Mouse (Mus musculus): ENCODE measurements around the gene Olfr1377.
"Not testable (repeated sequence)": the region's sequence is repeated elsewhere in the genome, so short reads cannot be mapped to it uniquely, and the experiment has no call there.

The Olfr1377 gene

DNA sequence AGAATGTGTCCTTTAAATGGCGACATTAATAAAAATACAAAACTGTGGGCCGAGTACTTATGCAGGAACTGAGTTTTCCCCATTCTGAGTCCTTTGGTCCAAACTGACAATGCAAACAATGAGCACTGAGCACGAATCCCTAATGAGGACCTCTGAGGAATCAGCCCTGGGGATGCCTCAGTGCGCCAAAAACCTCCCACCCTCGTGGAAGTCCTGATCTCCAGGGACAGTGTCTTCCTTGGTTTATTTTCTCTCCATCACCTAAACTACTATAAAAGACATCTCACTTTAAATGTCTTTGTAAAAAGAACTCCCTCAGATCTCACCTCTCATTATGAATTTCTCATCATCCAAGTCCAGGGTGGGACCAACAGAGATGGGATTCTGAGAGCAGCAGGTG is at the start of gene Olfr1377:
Olfr1377 (plus strand) TSS at position 301 of the 400 bp plus-strand sequence.
- POLR2A ChIA-PET, result no interaction called here
- CTCF ChIA-PET, result interaction anchor here in 1 of 4 experiments (0.8 kb wide), 1 partner anchor 223 kb away, joined by 3 read pairs; no protein-coding TSS in a partner anchor

DNA sequence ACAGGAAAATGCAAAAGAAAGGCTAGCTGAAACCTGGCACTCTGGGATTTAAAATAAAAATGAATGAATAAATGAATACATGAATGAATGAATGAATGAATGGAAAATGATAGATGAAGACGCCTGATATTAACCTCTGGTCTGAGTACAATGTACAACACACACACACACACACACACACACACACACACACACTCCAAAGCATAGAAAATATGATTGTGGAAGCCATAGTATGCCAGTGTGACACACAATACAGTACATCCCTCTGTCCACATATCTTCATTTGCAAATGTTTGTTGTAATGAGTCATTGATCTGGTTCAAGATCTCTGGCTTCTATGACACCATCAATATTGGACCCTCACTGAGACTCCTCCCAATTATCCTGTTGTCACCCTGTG is 49.7 kb upstream of the Olfr1377 start:
- ChIA-PET CTCF (interaction anchor here (0.6 to 2.8 kb wide), 6 partner anchors 8 to 175 kb away, joined by 3 to 15 read pairs (median 4); partner anchors contain the start of gene Zfp2 (in 1 of the 4)), POLR2A (interaction anchor here (0.7 to 4.1 kb wide), 12 partner anchors 7 to 758 kb away, joined by 3 to 48 read pairs (median 4); partner anchors contain the start of genes Zfp2 (in 4 of the 4), Hnrnpab (in 1 of the 4) and Mrnip (in 1 of the 4))

DNA sequence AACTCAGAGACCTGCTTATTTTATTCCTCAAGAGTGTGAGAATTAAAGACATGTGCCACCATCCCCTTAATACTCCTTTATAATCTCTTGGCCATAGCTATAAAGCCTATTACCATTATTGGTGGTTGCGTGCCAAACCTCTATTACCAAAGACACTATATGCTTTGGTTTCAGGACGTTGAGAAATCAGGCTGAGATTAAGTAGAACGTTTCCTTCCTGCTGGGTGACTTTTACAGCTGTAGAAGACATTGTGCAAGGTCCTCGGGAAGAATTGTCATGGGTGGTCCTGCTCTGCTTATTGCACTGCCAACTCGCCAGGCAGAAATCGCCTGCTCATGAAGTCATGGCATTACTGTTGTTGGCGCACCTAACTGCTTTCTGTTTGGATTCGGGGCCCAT is 43.3 kb upstream of the Olfr1377 start:
- ChIA-PET CTCF (interaction anchor here in 3 of 4 experiments (0.6 to 2.3 kb wide), 7 partner anchors 11 to 479 kb away, joined by 3 to 13 read pairs (median 8); partner anchors contain the start of gene Zfp879 (in 1 of the 3)), POLR2A (interaction anchor here in 2 of 4 experiments (0.6 to 1.1 kb wide), 2 partner anchors 23 to 418 kb away, joined by 3 to 4 read pairs; no protein-coding TSS in a partner anchor)

DNA sequence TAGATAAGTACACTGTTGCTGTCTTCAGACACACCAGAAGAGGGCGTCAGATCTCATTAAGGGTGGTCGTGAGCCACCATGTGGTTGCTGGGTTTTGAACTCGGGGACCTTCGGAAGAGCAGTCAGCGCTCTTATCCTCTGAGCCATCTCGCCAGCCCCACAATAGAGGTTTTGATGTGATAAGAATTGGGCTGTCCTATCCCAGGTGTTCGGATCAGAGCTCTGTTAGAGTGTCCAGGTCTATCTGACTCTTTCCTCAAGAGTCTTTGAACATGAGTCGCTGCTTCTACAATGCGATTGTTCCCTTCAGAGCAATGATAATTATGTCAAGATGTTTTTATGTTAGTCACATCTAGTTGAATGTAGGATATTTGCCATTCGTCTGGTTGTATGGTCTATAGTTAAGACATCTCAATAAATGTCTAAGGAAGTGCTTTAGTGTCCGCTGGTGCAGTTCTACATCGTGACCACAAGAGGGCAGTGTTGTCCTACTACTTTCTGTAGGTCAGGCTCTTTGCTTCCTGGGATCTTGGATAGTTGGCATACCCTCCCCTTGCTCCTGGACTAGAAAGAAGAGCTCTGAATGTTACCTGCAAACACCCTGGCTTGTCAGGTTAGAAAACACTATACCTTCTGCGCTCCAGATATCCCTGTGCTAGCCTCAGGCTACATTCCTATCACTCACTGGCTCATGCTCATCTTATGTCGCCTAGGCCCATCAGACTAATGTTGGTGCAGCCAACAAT is 42.0 kb upstream of the Olfr1377 start:
- CTCF ChIA-PET, result interaction anchor here (0.5 to 2.3 kb wide), 44 partner anchors 9 to 608 kb away, joined by 3 to 13 read pairs (median 4); partner anchors contain the start of genes Zfp354b (in 2 of the 4), Zfp2 (in 1 of the 4) and Zfp879 (in 1 of the 4)

DNA sequence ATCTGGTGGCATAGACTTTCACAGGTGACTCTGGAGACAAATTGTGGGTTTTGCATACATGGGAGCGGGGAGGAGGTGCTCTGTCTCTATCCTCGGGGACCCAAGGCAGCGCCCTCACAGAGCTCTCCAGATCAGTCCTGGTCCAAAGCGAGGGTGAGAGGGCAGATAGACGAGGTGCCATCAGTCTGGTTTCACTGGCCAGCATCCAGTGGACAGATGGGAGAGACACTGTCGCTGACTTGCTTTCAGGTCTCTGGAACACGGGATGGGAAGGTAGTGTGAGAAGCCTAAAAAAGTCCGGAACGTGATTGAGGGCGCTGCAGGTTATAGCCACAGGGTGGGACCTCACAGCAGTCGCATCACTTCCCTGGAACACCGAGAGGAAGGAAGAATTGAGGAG is 39.4 kb upstream of the Olfr1377 start:
- ChIA-PET POLR2A (no interaction called here), CTCF (no interaction called here)

More for the DNA sequence above, 42.0 kb upstream of the Olfr1377 start:
- POLR2A ChIA-PET, result interaction anchor here in 1 of 4 experiments (0.6 to 1.1 kb wide), 3 partner anchors 9 to 93 kb away, joined by 3 to 6 read pairs (median 5); partner anchors contain the start of gene Zfp354b

DNA sequence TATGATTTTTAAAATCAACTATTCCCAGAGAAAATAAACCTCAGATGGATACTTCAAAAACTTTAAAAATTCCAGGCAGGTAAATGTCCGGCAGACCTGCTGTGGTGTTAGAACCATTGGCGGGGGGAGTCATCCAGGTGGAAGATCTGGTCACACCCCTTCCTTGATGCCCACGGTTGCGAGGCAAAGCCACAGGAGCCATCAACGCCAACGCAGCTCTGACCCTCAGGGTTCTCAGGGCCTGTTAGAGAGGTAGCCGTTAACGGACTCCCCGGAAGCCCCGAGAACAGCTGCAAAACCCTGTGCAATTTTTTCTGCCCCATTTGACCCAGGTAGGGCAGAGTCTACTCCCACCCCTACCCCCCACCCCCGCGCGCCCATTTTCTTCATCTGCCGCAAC is 38.3 kb upstream of the Olfr1377 start, which contains the start of gene 4933414I15Rik:
4933414I15Rik (minus strand) TSS at position 260 of the 400 bp plus-strand sequence.
- ChIA-PET CTCF (no interaction called here), POLR2A (interaction anchor here in 2 of 4 experiments (0.5 to 0.6 kb wide), 2 partner anchors 90 to 318 kb away, joined by 3 to 9 read pairs; no protein-coding TSS in a partner anchor)

DNA sequence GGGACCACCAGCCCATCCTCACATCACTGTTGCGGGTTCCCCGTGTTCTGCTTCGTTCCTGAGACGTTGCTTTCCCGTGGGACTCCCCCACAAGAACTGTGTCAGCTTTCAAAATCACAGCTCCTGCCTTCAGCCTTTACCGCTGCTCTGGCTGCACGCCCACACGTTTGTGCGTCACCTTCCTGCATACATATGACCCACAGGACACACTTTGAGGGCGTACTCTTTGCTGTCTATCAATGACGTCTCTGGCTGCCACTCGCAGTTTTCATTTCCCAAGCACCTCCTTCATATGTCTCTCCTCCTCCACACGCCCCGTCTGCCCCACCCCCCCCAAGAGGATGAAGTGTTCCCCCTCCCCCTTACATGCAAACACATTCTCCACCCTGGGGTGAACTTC is 29.5 kb upstream of the Olfr1377 start:
- POLR2A ChIA-PET, result interaction anchor here in 1 of 4 experiments (0.6 kb wide), 2 partner anchors 24 to 651 kb away, joined by 3 to 4 read pairs; no protein-coding TSS in a partner anchor
- CTCF ChIA-PET, result interaction anchor here in 3 of 4 experiments (0.6 to 1.6 kb wide), 5 partner anchors 11 to 105 kb away, joined by 3 to 8 read pairs (median 5); no protein-coding TSS in a partner anchor

DNA sequence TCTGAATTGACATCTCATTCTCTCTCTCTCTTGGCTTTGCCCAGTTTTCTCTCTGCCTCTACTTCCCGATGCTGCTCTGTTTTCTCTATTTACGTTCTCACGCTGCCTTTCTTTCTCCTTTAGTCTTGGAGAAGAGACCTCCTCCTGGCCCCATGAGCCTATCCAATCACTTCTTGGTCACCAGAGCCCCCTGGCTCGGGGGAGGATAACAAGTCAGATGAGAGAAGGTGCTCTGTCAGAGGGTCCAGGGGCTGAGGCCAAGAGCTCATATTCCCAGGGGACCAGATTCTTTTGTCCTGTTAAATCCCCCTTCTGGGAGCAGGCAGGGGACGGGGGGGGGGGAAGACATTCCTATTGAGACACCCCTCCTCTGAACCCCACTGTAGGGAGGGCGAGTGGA is 28.1 kb upstream of the Olfr1377 start, which contains the start of gene Prop1:
Prop1 (minus strand) TSS at position 101 of the 400 bp plus-strand sequence.
- ChIA-PET CTCF (interaction anchor here in 1 of 4 experiments (0.8 kb wide), 1 partner anchor 586 kb away, joined by 3 read pairs; no protein-coding TSS in a partner anchor), POLR2A (no interaction called here)

DNA sequence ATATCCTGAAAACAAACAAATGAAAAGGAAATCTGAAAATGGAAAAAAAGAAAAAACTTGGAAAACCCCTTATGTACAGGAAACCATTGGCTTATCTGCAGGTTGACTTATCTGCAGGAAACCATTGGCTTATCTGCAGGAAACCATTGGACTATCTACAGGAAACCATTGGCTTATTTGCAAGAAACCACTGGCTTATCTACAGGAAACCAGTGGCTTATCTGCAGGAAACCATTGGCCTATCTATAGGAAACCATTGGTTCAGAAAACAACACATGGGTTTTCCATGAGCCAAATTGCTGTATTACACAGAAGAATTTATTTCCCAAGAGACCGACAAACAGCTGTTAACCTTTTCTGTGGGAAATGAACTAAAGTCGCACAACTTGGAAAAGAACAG is 16.9 kb upstream of the Olfr1377 start:
- CTCF ChIA-PET, result no interaction called here
- POLR2A ChIA-PET, result no interaction called here

DNA sequence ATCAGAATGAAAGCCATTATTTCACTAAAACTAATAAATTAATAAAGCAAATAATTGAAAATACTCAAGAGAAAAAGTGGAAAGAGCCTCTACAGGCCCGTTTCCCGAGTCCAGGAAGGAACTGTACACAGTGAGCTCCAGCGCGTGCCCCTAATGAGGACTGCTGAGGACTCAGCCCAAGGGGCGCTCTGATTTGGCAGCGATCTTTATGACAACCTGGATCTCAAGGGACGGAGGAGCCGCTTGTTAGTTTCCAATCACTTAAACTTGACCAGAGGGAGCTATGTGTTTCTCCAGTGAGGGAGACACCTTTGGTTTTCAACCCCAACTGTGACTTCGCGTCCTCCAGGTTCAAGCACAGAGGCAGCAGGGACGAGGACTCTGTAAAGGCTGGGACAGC is 15.5 kb upstream of the Olfr1377 start, which contains the start of gene Olfr1378:
Olfr1378 (plus strand) TSS at position 301 of the 400 bp plus-strand sequence.
- CTCF ChIA-PET, result no interaction called here

DNA sequence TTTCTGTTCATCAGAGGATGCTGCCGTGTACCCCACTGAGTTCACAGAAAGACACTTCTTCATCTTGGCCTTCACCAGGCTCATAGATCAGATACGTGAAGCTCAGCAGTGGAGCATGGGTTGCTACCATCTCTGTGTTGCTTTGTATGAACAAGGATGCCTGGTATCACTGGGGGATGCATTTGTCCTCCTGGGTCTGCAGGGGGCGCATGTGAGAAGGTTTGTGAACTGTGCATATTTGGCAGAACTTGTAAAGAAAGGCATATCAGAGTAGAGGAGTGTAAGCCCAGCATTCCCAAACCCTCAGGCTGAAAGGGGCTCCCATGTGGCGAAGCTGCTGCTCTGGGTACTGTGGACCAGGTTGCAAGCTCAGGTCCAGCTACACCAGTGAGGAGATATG is 4.6 kb upstream of the Olfr1377 start:
- ChIA-PET POLR2A (no interaction called here), CTCF (interaction anchor here in 2 of 4 experiments (0.6 to 0.9 kb wide), 4 partner anchors 13 to 537 kb away, joined by 3 to 4 read pairs (median 4); no protein-coding TSS in a partner anchor)

More for the DNA sequence above, 15.5 kb upstream of the Olfr1377 start, which contains the start of gene Olfr1378:
- POLR2A ChIA-PET, result no interaction called here

DNA sequence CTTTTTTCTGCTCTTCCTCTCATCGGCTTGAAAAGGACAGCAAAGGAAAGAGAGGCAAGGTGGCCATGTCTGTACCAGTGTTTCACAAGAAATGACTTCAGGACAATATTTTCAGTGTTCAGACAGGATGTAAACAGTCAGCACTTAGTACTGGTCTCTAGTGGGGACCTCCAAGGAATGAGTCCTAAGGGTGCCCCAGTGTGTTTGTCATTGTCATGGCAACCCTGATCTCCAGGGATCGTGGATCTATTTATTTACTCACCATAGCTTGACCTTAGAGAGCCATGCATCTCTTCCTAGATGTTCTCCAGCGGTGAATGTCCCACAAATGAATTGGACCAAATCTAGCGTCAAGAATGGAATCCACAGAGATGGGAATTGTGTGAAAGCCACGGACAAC is 21.5 kb downstream of the Olfr1377 start, which contains the start of gene Olfr51:
Olfr51 (plus strand) TSS at position 301 of the 400 bp plus-strand sequence.
- POLR2A ChIA-PET, result no interaction called here
- CTCF ChIA-PET, result no interaction called here

DNA sequence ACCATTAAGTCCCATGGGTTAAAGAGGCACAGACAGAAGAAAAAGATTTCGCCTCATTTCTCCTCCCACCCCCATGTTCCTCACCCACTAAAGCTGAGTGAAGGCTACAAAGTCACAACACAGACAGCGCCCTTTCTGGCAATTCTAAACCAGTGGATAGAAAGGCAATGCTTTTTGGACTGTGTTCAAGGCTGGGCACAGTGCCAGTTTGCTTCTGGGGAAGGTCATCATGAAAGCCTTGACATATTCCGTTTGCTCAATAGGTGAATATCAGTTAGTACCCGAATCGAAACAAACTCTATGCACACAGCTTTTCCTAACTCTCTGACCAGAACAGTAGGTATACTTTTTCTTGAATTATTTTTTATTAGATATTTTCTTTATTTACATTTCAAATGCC is 30.1 kb downstream of the Olfr1377 start:
- CTCF ChIA-PET, result no interaction called here
- POLR2A ChIA-PET, result no interaction called here

DNA sequence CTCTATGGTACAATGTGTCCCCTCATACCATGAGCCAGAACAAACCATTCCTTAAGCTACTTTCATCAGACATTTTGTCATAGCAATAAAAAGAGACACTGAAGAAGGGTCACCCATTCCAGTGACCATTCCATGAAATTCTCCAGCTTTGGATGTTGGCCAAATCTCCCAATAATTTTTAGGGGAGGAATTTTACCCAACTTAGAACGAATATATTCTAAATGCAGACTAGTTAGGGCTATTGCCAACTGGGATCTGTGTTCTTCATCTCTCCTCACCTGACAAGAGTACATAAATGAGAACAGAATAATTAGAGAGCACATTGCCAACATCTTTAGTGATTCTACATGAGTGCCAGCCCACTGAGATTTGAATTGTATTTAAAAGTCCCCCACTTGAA is 32.2 kb downstream of the Olfr1377 start, which contains the start of gene Olfr54:
Olfr54 (plus strand) TSS at position 301 of the 400 bp plus-strand sequence.
- ChIA-PET CTCF (no interaction called here), POLR2A (no interaction called here)

DNA sequence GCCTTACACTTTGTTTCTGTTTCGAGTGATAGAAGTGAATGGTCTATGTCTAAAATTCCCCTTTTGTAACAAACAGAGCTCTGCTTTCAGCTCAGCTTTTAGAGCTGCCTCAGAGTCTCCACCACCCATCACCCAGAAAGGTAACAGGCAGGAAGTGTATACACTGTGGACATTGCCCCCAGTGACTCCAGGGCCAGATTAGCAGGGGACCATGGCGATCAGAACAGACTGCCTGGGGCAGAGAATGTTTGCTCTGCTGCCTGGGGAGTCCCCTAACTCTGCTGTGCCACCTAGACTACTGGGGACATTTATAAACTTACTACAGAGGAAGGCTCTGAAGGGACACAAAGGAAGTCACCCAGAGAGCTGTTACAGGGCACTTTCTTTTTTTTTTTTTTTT is 34.6 kb downstream of the Olfr1377 start:
- ChIA-PET CTCF (interaction anchor here in 1 of 4 experiments (0.6 kb wide), 1 partner anchor 81 kb away, joined by 7 read pairs; no protein-coding TSS in a partner anchor), POLR2A (interaction anchor here in 1 of 4 experiments (0.6 kb wide), 1 partner anchor 353 kb away, joined by 3 read pairs; no protein-coding TSS in a partner anchor)

DNA sequence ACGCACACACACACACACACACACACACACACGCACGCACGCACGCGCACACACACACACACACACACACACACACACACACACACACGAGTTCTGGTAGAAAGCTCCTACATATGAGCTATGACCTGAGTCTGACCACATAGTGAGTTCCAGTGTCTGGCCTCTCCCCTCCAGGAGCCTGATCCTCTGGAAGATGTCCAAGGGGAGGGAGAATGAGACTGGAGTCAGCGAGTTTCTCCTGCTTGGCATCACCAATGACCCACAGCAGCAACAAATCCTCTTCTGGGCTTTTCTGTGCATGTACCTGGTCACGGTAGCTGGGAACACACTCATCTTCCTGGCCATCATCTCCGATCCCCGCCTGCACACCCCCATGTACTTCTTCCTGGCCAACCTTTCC is 45.0 kb downstream of the Olfr1377 start:
- POLR2A ChIA-PET, result not testable (repeated sequence)
- CTCF ChIA-PET, result interaction anchor here in 1 of 4 experiments (0.6 kb wide), 1 partner anchor 508 kb away, joined by 4 read pairs; no protein-coding TSS in a partner anchor

DNA sequence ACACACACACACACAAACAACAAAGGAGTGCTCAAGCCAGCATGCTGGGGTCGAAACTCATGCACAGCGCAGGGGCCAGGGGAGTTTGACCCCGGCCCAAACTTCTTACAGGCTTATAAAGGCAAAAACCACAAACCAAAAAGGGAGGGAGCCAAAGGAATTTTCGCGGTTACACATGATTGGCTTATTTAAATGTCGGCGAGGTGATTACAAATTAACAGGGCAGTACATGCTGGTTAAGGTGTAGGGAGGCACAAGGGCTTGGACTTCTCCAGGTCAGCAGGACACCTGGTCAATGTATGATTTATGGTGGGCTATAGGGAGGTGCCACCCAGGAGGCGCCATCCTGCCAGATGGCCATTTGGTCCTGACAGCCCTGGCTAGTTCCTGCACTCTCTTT is 47.6 kb downstream of the Olfr1377 start:
- POLR2A ChIA-PET, result not testable (repeated sequence)

DNA sequence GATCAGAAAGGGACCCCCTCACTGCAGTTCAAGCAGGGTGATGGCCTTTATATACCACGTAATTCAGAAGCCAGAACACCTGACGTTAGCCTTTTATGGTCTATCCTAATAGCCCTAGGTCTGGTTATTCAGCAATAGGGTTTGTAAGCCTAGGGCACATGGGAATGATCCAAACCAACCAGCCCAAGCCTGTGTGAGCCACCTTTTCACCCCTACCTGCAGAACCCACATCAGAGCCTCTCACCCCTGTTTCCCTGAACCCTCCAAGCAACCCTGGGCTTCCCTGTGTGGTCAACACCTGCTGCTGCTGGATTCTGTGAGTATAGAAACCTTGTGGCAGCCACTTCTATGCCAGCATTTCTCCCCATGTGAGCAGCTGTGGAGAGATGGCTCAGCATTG is 48.5 kb downstream of the Olfr1377 start:
- POLR2A ChIA-PET, result interaction anchor here in 1 of 4 experiments (0.7 kb wide), 1 partner anchor 850 kb away, joined by 3 read pairs; no protein-coding TSS in a partner anchor

More for the DNA sequence above, 47.6 kb downstream of the Olfr1377 start:
- CTCF ChIA-PET, result not testable (repeated sequence)

DNA sequence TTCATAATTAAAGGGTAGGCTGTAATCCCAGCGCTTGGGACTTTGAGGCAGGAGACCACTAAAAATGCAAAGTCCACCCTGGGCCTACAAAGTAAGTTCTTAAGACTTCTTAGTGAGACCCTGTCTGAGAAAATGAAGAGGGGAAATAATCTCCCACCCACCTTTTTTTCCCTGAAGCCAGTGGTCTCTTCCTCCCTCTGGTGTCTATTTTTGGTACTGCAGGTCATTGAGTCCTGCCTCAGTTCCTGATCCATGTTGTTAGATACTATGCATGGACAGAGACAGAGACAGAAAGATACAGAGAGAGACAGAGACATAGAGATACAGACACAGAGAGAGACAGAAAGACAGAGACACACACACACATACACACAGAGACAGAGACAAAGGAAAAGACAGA is 51.1 kb downstream of the Olfr1377 start:
- POLR2A ChIA-PET, result interaction anchor here in 2 of 4 experiments (0.7 to 1.2 kb wide), 4 partner anchors 89 to 102 kb away, joined by 3 to 9 read pairs (median 4); partner anchors contain the start of gene 4933414I15Rik (in 1 of the 2)
- CTCF ChIA-PET, result interaction anchor here in 3 of 4 experiments (0.7 to 1.8 kb wide), 8 partner anchors 21 to 267 kb away, joined by 3 to 9 read pairs (median 4); no protein-coding TSS in a partner anchor

More for the DNA sequence above, 48.5 kb downstream of the Olfr1377 start:
- CTCF ChIA-PET, result no interaction called here
